Mouse (Mus musculus): ENCODE data around the gene Hist1h1t.

- TF ChIP-seq CTCF (IDR thresholded peaks at IDR 0.05; ENCODE audit: low read depth, low read length) (no peak), POLR2A (IDR thresholded peaks at IDR 0.05; ENCODE audit: borderline replicate concordance, low read depth, low read length) (peak; percentile 97)
These were observed 2.7 kb downstream of the Hist1h1t start, which contains the start of gene Hist1h4c for GRCm38 (mm10) chr13:23698300-23698693.

Data from bone marrow macrophage, adult 2 months (primary cell).